Mouse (Mus musculus): ENCODE measurements at regions not wholly inside any gene's neighbourhood (a gene's known extent, or its start where the extent isn't known, plus 50 kb on each side); places are given as distances from the start of the nearest gene placed in this dataset.
"Not testable (repeated sequence)": the region's sequence is repeated elsewhere in the genome, so short reads cannot be mapped to it uniquely, and the experiment has no call there.

DNA sequence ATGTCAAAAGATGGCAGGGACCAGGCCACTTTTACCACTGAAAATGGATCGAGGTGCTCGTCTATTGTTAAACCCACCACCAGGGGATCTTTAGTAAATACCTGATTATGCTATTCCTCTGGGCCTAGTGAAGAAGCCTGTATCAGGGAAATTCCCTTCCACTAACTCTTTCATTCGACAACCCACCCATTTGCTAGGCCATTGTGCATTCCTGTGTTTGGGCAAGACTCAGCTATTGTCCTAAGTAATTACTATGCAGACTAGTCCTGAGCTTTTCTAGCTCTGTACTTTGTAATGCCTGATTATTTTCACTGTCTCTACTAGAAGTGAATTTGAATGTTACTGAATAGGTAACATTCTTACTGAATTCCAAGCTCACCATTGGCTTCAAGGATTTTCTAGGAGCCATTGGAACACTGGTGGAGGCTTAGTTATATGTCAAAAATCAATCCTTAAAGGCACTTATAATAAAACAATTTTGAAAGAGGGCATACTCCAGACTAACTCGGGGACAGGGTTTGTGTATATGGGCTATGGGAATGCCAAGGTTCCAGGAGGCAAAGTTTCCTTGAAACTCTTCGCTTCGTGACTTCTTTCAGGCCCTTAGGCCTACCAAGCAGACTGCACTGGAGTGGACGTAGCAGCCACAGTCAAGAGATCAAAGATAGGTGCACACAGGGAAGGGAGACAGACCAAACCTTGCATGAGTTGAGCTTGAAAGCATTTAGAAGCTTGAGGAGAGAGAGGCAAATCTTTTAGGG is 244.7 kb upstream of the Tmpo start:
- TF ChIP-seq GATA1, TAL1 (IDR thresholded peaks at IDR 0.05; ENCODE audit: low read length): not testable (repeated sequence)
